Mouse (Mus musculus) hindbrain, postnatal 0 days (tissue): ENCODE results near the gene Tagln3. TPM values are rescaled to one million over a fixed set of nuclear protein-coding genes. Genes with fewer than 3 reads are reported as not detected.
A peak's percentile ranks its signal among the peaks of the same experiment; 100 is the strongest.

Source experiments
- ATAC-seq: fragments of 200-750 bp; cut with Nextera tagmentation; 2 replicates; pipeline ENCODE4 v1.8.0; 2017; ENCODE audit warnings: mild to moderate bottlenecking, moderate TSS enrichment, moderate library complexity
- DNase-seq: peaks from one replicate; pipeline ENCODE4 v3.0.0-alpha.2; 2015; ENCODE audit warnings: low spot score
- H3K27ac ChIP-seq: fragments of 300-500 bp; sonication (generic); 2 replicates; pipeline ENCODE4 v1.5.1; 2014; ENCODE audit warnings: mild to moderate bottlenecking
- H3K27me3 ChIP-seq: fragments of 300-500 bp; sonication (generic); 2 replicates; pipeline ENCODE4 v1.6.1; 2014; ENCODE audit warnings: low read length, mixed read lengths; ENCODE audit not compliant: insufficient read depth
- H3K36me3 ChIP-seq: fragments of 300-500 bp; sonication (generic); 2 replicates; pipeline ENCODE4 v1.6.1; 2014; ENCODE audit warnings: low read length, mixed read lengths; ENCODE audit not compliant: insufficient read depth
- H3K4me1 ChIP-seq: fragments of 300-500 bp; sonication (generic); 2 replicates; pipeline ENCODE4 v1.6.1; 2014; ENCODE audit warnings: antibody characterized with exemption, low read length, mixed read lengths; ENCODE audit not compliant: insufficient read depth
- H3K4me2 ChIP-seq: fragments of 300-500 bp; sonication (generic); 2 replicates; pipeline ENCODE4 v1.6.1; 2014; ENCODE audit warnings: low read depth, mild to moderate bottlenecking, low read length, moderate library complexity, mixed read lengths
- H3K4me3 ChIP-seq: fragments of 300-500 bp; sonication (generic); 2 replicates; pipeline ENCODE4 v1.5.1; 2014; ENCODE audit warnings: low read length
- H3K9ac ChIP-seq: fragments of 300-500 bp; sonication (generic); replicated peaks from 2 replicates; pipeline ENCODE4 v1.6.1; 2014; ENCODE audit warnings: mild to moderate bottlenecking, low read length, moderate library complexity, mixed read lengths
- H3K9me3 ChIP-seq: fragments of 300-500 bp; sonication (generic); 2 replicates; pipeline ENCODE4 v1.6.1; 2016; ENCODE audit warnings: low read length, mixed read lengths
- CTCF ChIP-seq: IDR thresholded peaks from 2 replicates; pipeline ENCODE4 v1.5.1; 2016; ENCODE audit warnings: antibody characterized with exemption, control low read depth, low read depth
- WGBS: fragments of 180-500 bp; shearing (Covaris S2); extraction: QIAGEN DNeasy Blood & Tissue Kit; methylation state at CpG from one replicate; pipeline ENCODE4 v1.1.7; 2014; 5-methylcytosine and 5-hydroxymethylcytosine counted together
- polyA plus RNA-seq: library from polyadenylated mRNA; unstranded; fragments of >200 nt; fragmentation: Nextera tagmentation; extraction: Ambion mirVana; gene quantifications from 2 replicates; pipeline ENCODE4 v1.2.1, GENCODE M21; 2015
- total RNA-seq: library from RNA; depleted of rRNA; stranded (reverse); fragments of >200 nt; gene quantifications from 2 replicates; pipeline ENCODE4 v1.2.3, GENCODE M21; 2014

Tagln3 gene
- total and polyA plus RNA-seq, 2 experiments from 2014 or later = 198 to 302 TPM

- Histone ChIP-seq H3K36me3 (no peaks in the 10 kb centered on the region), H3K9ac (no peak overlapping the region), H3K4me1 (no peaks in the 10 kb centered on the region), H3K27ac (no peak overlapping the region), H3K4me3 (no peak overlapping the region), H3K27me3 (no peaks in the 10 kb centered on the region), H3K4me2 (no peak overlapping the region), H3K9me3 (no peaks in the 10 kb centered on the region)
- 69% methylated on average over 7 of the region's 7 CpGs for WGBS
- peak; percentile 56 for DNase-seq
- peak; percentile 68 for TF ChIP-seq CTCF
- ATAC-seq = 0 out of 2 replicates have a peak, but pooled peaks have one; percentile 31
These were observed 13.1 kb downstream of the Tagln3 start for GRCm38 (mm10) chr16:45711263-45711662.

DNA sequence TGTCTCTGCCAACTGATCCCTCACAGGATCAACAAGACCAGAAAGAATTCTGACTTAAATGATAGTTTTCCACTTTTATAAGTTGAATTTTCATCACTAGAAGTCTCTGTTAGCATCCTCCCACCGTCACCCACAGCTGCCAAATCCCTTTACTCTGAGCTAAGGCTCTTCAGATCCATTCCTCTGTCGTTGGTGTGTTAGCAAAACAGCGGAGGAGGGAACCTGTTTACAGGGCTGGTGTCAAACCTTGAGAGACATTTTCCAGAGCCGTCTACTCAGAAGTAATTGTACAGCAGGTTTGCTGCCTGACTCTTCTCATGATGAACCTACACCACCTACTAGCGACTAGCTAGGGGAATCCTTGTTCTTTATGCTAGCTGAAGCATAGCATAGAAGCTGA lies 25.1 kb downstream of the Tagln3 start:
- Histone ChIP-seq H3K9ac (no peak overlapping the region), H3K27ac (no peak overlapping the region), H3K4me1 (peaks cover 8% of the 10 kb centered on the region; the same call in 1 of the 2 replicates), H3K4me2 (no peak overlapping the region), H3K4me3 (no peak overlapping the region), H3K27me3 (no peaks in the 10 kb centered on the region), H3K36me3 (no peaks in the 10 kb centered on the region), H3K9me3 (no peaks in the 10 kb centered on the region)
- TF ChIP-seq CTCF = no peak
- ATAC-seq (no peak), DNase-seq (no peak)
- WGBS = 79% methylated on average over 5 of the region's 5 CpGs

- Histone ChIP-seq H3K27ac (no peak overlapping the region), H3K4me2 (no peak overlapping the region), H3K9ac (no peak overlapping the region), H3K4me1 (peaks cover 8% of the 10 kb centered on the region; the same call in 1 of the 2 replicates), H3K36me3 (no peaks in the 10 kb centered on the region), H3K27me3 (no peaks in the 10 kb centered on the region), H3K9me3 (no peaks in the 10 kb centered on the region), H3K4me3 (no peak overlapping the region)
- ATAC-seq (peak; percentile 89), DNase-seq (peak; percentile 67)
- TF ChIP-seq CTCF = no peak
- WGBS = 33% methylated on average over 6 of the region's 6 CpGs
These were observed 26.4 kb downstream of the Tagln3 start for GRCm38 (mm10) chr16:45697996-45698395.

GRCm38 (mm10) chr16:45695445-45696160 lies 28.8 kb downstream of the Tagln3 start:
- Histone ChIP-seq H3K36me3 (no peaks in the 10 kb centered on the region), H3K4me1 (peaks cover 9% of the 10 kb centered on the region; the same call in 1 of the 2 replicates), H3K4me2 (no peak overlapping the region), H3K27ac (peak overlapping the region; percentile 41; the same call in 1 of the 2 replicates), H3K9me3 (no peaks in the 10 kb centered on the region), H3K27me3 (no peaks in the 10 kb centered on the region), H3K4me3 (no peak overlapping the region), H3K9ac (no peak overlapping the region)
- TF ChIP-seq CTCF = no peak
- ATAC-seq (peak; percentile 57), DNase-seq (peak; percentile 17)
- 47% methylated on average over 9 of the region's 9 CpGs for WGBS

- no peak within 1 kb of the TSS for H3K4me2 ChIP-seq
- WGBS = 59% methylated on average over 10 of the region's 10 CpGs
- no peak within 1 kb of the TSS for H3K27ac ChIP-seq
- H3K4me1 ChIP-seq = peaks cover 15% of the 10 kb centered on the region
- no peaks in the 10 kb centered on the region for H3K36me3 ChIP-seq
- no peaks in the 10 kb centered on the region for H3K9me3 ChIP-seq
- no peak for ATAC-seq
- no peak for DNase-seq
- H3K27me3 ChIP-seq = no peaks in the 10 kb centered on the region
- H3K9ac ChIP-seq = no peak within 1 kb of the TSS
- TF ChIP-seq CTCF = no peak
- no peak within 1 kb of the TSS for H3K4me3 ChIP-seq
These were observed 30.9 kb downstream of the Tagln3 start, which contains the start of gene Tmprss7 for GRCm38 (mm10) chr16:45693558-45693957. TSS of gene Tmprss7 (minus strand) at chr16:45693658.

DNA sequence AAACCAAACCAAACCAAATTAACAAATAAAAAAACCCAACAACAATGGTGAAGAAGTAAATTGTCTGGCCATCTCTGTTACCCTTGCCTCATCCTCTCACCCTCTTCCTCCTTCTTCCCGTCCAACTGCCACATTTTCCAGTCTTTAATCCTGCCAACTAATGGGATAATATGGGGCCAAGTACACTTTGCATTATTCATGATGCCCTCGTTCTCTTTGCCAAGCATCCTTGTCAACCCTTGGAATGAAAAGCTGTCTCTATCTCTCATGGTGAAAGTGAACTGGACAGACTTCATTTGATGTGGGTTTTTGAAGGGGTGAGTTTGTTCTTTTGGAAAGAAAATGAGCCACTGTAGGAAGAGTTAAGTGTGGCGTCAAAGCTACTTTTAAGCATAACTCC lies 31.6 kb downstream of the Tagln3 start:
- DNase-seq = peak; percentile 51
- TF ChIP-seq CTCF = no peak

DNA sequence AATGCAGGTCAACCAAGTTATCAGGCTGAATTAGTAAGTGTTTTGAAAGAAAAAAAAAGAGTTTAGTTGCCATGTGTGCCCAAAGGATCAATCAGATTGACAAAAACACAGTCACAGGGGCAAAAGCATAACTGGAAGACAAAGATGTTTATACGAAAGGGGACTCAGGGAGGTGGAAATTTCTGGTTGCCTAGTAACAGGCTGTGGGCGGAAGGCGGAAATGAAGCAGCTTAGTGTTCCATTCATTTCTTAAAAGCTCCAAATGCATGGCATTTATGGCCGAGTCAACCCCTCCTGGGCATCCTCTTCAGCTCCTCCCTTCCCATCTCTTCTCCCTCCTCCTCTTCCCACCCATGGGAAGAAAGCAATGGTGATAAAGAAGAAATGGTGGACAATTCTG lies 34.2 kb downstream of the Tagln3 start:
- ATAC-seq (peak; percentile 81), DNase-seq (peak; percentile 77)
- no peaks in the 10 kb centered on the region for H3K36me3 ChIP-seq
- TF ChIP-seq CTCF = no peak
- H3K4me3 ChIP-seq = no peak overlapping the region
- H3K27ac ChIP-seq = peak overlapping the region; percentile 70
- no peaks in the 10 kb centered on the region for H3K9me3 ChIP-seq
- peaks cover 8% of the 10 kb centered on the region for H3K4me1 ChIP-seq
- H3K9ac ChIP-seq = no peak overlapping the region
- WGBS = 4% methylated on average over 4 of the region's 4 CpGs
- no peak overlapping the region for H3K4me2 ChIP-seq
- H3K27me3 ChIP-seq = no peaks in the 10 kb centered on the region

More for the DNA sequence above, 31.6 kb downstream of the Tagln3 start:
- Histone ChIP-seq H3K27ac (no peak overlapping the region), H3K4me2 (no peak overlapping the region), H3K36me3 (no peaks in the 10 kb centered on the region), H3K27me3 (no peaks in the 10 kb centered on the region), H3K4me3 (no peak overlapping the region), H3K4me1 (peaks cover 15% of the 10 kb centered on the region), H3K9ac (no peak overlapping the region), H3K9me3 (no peaks in the 10 kb centered on the region)
- WGBS = 33% methylated on average over 3 of the region's 3 CpGs
- ATAC-seq = no peak
